Mouse (Mus musculus) testis, adult 2 months (tissue): ENCODE data around the gene Tmem79. TPM values are rescaled to one million over a fixed set of nuclear protein-coding genes. Genes with fewer than 3 reads are reported as not detected.

Source experiments
- H3K27ac ChIP-seq: fragments of 200-500 bp; 2 replicates; pipeline ENCODE4 v1.5.1; 2012; ENCODE audit warnings: low read depth, low read length; ENCODE audit not compliant: control insufficient read depth, insufficient read depth
- H3K27me3 ChIP-seq: fragments of 200-500 bp; 2 replicates; pipeline ENCODE4 v1.6.1; 2012; ENCODE audit warnings: mild to moderate bottlenecking, low read length, moderate library complexity; ENCODE audit not compliant: control insufficient read depth, insufficient read depth
- H3K36me3 ChIP-seq: fragments of 200-500 bp; 2 replicates; pipeline ENCODE4 v1.6.1; 2012; ENCODE audit warnings: mild to moderate bottlenecking, low read length; ENCODE audit not compliant: control insufficient read depth, insufficient read depth
- H3K4me1 ChIP-seq: fragments of 200-500 bp; 2 replicates; pipeline ENCODE4 v1.6.1; 2012; ENCODE audit warnings: low read length; ENCODE audit not compliant: control insufficient read depth, insufficient read depth
- H3K4me3 ChIP-seq: fragments of 200-500 bp; 2 replicates; pipeline ENCODE4 v1.5.1; 2012; ENCODE audit warnings: low read depth, mild to moderate bottlenecking, low read length, moderate library complexity, mixed read lengths; ENCODE audit not compliant: control insufficient read depth
- CTCF ChIP-seq: fragments of 200-500 bp; IDR thresholded peaks from 2 replicates; pipeline ENCODE4 v1.5.1; 2012; ENCODE audit warnings: low read depth, mild to moderate bottlenecking, inconsistent platforms, low read length, moderate library complexity; ENCODE audit not compliant: control insufficient read depth, insufficient read depth, insufficient replicate concordance
- POLR2A ChIP-seq: fragments of 200-500 bp; IDR thresholded peaks from 2 replicates; pipeline ENCODE4 v1.6.1; 2012; ENCODE audit warnings: low read depth, mild to moderate bottlenecking, inconsistent platforms, low read length, moderate library complexity; ENCODE audit not compliant: control insufficient read depth
- polyA plus RNA-seq: library from polyadenylated mRNA; depleted of rRNA; stranded (reverse); fragments of >200 nt; gene quantifications from 2 replicates; pipeline ENCODE4 v1.2.3, GENCODE M21; 2012

The Tmem79 gene
- polyA plus RNA-seq, 1 experiment = 9.5 TPM

DNA sequence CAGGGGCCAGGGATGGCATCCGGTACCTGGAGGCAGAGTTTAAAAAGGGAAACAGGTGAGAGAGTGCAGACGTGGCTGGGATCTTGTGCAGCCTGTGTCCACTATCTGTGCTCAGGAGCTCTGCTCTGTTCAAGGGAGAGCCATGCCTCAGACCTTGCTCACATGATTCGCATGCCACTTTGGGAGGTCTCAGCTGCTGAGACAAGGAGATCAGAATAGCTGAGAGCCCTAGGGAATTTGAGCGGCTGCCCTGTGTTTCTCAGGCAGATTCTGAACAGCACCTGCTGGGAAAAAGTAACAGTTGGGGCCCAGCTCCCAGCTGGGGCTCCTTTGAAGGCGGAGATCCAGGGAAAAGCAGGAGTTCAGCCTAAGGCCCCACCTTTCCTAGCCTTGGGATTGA lies 23.6 kb upstream of the Tmem79 start:
- Histone ChIP-seq H3K36me3 (peaks cover 1% of the 10 kb centered on the region), H3K4me3 (no peak overlapping the region), H3K4me1 (peaks cover 3% of the 10 kb centered on the region; the same call in 1 of the 2 replicates), H3K27ac (peak overlapping the region; percentile 27; the same call in 1 of the 2 replicates), H3K27me3 (no peaks in the 10 kb centered on the region)
- TF ChIP-seq POLR2A (no peak), CTCF (no peak)

DNA sequence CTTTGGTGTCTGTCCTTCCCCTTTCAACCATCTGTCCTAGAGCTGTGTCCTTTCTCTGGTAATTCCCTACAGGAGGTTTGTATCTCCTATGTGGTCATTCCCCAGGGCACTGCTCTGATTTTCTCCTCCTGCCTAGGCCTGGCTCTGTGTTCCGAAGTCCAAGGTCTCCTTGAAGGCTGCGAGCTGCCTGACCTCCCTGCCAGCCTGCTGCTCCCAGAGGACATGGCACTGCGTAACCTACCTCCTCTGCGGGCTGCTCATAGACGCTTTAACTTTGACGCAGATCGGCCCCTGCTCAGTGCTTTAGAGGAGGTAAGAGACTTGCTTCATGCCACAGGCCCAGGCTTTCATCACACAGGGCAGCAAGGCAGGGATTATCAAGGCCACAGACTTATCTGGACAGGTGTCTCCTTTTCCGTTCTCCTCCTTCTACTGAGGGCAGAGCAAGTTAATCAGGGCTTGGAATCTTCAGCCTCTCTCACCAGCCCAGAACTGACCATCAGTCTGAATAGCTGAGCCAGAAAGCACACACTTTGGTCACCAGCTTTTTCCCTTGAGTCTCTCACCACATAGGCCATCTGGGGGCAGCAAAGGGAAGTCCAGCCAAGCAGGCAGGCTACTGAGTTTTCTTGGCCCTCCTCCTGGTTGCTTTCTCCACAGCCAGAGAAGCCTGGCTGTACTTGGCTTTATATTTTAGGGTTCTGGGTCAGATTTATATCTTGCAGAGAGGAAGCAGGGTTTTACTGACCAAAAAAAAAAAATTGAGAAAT lies 18.6 kb upstream of the Tmem79 start:
- peaks cover 10% of the 10 kb centered on the region for H3K36me3 ChIP-seq
- no peak overlapping the region for H3K4me3 ChIP-seq
- H3K4me1 ChIP-seq = no peaks in the 10 kb centered on the region
- TF ChIP-seq CTCF = no peak
- TF ChIP-seq POLR2A = no peak
- H3K27ac ChIP-seq = peak overlapping the region; percentile 55
- no peaks in the 10 kb centered on the region for H3K27me3 ChIP-seq

DNA sequence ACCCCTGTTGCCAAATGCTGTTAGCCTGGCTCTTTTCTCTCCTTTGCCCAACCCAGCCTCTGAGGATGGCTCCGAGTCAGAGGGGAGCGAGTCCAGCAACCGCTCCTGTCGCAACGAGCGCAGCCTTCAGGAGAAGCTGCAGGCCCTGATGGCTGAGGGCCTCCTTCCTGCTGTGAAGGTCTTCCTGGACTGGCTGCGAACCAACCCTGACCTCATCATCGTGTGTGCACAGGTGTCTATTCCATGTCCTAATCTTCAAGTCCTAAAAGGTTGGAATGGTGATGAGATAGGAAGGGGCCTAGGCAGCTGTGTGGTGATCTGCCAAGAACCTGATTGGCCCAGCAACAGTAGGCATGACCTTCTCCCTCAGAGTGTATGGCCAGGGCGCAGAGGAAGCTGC lies 17.0 kb upstream of the Tmem79 start:
- no peak overlapping the region for H3K4me3 ChIP-seq
- H3K27me3 ChIP-seq = no peaks in the 10 kb centered on the region
- TF ChIP-seq CTCF (no peak), POLR2A (no peak)
- H3K27ac ChIP-seq = peak overlapping the region; percentile 55; the same call in 1 of the 2 replicates
- no peaks in the 10 kb centered on the region for H3K4me1 ChIP-seq
- H3K36me3 ChIP-seq = peaks cover 11% of the 10 kb centered on the region

GRCm38 (mm10) chr3:88350732-88351131 lies 14.8 kb upstream of the Tmem79 start:
- Histone ChIP-seq H3K4me3 (no peak overlapping the region), H3K27me3 (no peaks in the 10 kb centered on the region), H3K27ac (no peak overlapping the region), H3K4me1 (no peaks in the 10 kb centered on the region), H3K36me3 (peaks cover 13% of the 10 kb centered on the region)
- TF ChIP-seq POLR2A (no peak), CTCF (no peak)

DNA sequence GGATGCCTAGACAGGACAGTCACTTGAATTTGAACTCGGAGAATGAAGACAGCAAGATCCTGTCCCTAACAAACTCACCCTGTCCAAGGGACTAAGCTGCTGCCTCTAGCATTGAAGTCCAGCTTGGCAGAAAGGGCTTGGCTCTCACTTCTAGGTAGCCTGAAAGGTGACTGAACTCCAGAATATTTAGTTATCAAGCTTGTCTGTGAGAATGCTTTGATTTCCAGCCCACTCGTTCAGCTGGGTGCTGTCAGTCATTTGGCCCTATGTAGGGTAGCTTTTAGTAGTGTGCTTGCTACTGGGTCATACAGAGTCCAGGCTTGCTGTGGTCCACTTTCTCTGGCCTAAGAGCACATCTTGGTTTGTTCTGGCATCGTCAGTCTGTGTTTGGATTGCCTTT lies 3.1 kb upstream of the Tmem79 start:
- Histone ChIP-seq H3K27me3 (no peaks in the 10 kb centered on the region), H3K27ac (no peak overlapping the region), H3K4me1 (peaks cover 8% of the 10 kb centered on the region), H3K36me3 (peaks cover 3% of the 10 kb centered on the region), H3K4me3 (no peak overlapping the region)
- no peak for TF ChIP-seq CTCF

DNA sequence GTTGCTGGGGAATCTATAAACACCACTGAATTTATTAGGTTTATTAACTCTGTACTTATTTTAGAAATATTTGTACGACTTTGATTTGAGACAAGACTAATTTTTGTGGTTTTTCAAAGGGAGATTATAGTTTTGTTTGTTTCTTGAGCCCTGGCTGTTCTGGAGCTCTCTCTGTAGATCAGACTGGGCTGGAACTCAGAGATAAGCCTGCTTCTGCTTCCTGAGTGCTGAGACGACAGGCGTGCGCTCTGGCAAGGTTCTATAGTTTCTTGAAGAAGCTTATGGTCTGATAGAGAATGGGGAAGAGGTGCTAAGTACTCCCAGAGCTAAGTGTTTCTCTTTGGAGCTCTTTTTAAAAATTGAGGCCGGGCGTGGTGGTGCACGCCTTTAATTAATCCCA lies 2.4 kb upstream of the Tmem79 start:
- Histone ChIP-seq H3K4me1 (peaks cover 8% of the 10 kb centered on the region), H3K4me3 (no peak overlapping the region), H3K36me3 (no peaks in the 10 kb centered on the region; the same call in 1 of the 2 replicates), H3K27ac (no peak overlapping the region), H3K27me3 (no peaks in the 10 kb centered on the region)
- TF ChIP-seq POLR2A = no peak
- TF ChIP-seq CTCF = no peak

DNA sequence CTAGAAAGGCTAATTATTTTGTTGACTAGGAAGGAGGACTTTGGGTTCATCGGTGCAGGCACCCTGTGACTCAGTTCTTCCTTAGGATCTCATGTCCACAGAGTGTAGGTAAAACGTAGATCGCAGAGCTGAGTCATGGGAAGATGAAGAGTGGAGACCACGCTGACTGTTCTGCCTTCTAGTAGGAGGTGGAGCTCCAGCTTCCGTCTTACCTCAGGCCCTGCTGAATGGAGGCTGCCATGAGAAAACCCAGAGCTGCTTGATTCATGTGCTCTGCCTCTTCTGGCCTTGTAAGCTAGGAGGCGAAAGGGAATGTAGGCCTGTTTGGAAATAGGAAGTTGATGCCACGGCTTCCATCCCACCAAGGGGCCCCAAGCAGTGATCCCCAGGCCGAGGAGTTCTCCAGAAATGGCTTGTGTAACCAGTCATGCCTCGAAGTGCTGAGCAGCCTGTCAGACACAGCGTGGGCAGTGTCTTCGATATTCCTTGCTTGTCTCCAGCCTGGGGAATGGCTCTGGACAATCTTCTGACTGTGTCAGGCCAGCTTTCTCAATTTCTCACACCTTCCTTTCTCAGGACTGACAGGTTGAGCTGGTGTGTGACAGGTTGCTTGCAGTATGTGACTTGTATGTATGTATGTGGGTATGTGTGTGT lies 1.5 kb upstream of the Tmem79 start:
- H3K36me3 ChIP-seq = no peaks in the 10 kb centered on the region; the same call in 1 of the 2 replicates
- no peaks in the 10 kb centered on the region for H3K27me3 ChIP-seq
- no peak for TF ChIP-seq CTCF
- no peak for TF ChIP-seq POLR2A
- no peak overlapping the region for H3K4me3 ChIP-seq
- peaks cover 14% of the 10 kb centered on the region for H3K4me1 ChIP-seq
- H3K27ac ChIP-seq = no peak overlapping the region
